In the genomic region with DNA sequence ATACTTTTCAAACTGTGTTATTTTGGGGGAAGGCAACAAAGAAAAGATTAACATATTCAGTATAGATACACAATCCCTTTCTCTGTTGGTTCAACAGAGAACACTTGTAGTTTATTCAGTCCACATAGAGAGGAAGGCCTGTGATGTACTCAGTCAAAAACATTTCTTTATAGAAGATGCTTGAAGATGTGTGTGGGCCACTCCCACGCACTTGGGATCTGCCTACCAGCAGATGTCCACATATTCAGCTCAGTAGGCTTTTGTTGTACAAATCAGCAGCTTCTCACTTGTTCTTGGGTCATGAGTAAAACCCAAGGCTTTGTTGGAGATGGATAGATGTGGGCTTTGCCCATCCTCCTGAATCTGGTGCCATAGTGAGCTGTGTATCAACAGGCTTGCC, we compare ENCODE assay signal across 12 mouse cellular contexts.
DNase-seq lines count a peak whose midpoint lies in the region; ATAC-seq lines count a peak whose summit lies in the region.
"Had no signal": no experiment of that assay in that cellular context is flagged by ENCODE, and none has a peak within 500 bp of the region (broad histone marks: within the 10 kb centered on the region; RNA-seq: fewer than 3 reads in every experiment).

No protein-coding gene starts in this region.

- ATAC-seq in frontal cortex, adult (ENCODE audit: low TSS enrichment), result peak; percentile 86
- ATAC-seq: CD4-positive, CD25-positive, alpha-beta regulatory T cell, adult 4 months had no signal

- DNase-seq in frontal cortex, postnatal 10 days (ENCODE audit: low spot score in 2 of 2), result no peak
- DNase-seq in left cerebral cortex, adult 11 months (ENCODE audit: low spot score), result peak; percentile 8
- DNase-seq in left cerebral cortex, adult 18-20 months (ENCODE audit: low spot score in 2 of 2), result no peak
- DNase-seq in telencephalon, adult 2 months (ENCODE audit: low read depth, low spot score), result peak; percentile 45
- no peak for DNase-seq in kidney, adult 11 months
- DNase-seq: cerebellum, adult 11-12 months; cerebellum, adult 8-10 months; cerebellum, postnatal 36 days; gastrocnemius, postnatal 25 days; heart, postnatal 36 days had no signal

Comparison
In these comparisons a context has a peak if more than half of its experiments do, and no peak if none do; other contexts are left out.
1. DNase-seq: peak in left cerebral cortex, adult 11 months (single experiment) and telencephalon, adult 2 months (single experiment); none in frontal cortex, postnatal 10 days (0 of 2), left cerebral cortex, adult 18-20 months (0 of 2) and kidney, adult 11 months (single experiment).